Mouse (Mus musculus) left cerebral cortex, adult 9 months (tissue): ENCODE measurements around the gene Dbx2.
A peak's percentile ranks its signal among the peaks of the same experiment; 100 is the strongest.

Experiments
- DNase-seq, 2 experiments: peaks; one replicate each; pipeline ENCODE4 v3.0.0; 2022; ENCODE audit warnings: low spot score in 2 of 2

The Dbx2 gene

DNA sequence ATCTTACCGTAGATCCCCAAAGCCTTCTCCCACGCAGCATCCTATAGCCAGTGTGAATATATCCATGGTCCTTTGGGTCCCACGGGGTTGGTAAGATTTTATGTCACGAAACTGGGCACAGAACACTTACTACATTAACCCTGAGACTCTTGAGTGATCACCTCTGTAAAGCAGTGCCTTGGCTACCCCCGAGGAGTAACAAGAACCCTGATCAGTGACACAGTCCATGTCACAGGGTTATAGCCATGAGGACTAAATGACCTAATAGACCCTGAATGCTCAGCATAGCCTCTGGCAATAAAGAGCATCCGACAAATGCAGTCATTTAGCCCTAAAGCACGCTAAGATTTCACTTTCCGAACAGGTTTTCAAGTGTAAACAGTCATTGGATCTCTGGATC, 33.0 kb downstream of the Dbx2 start:
- no peak for DNase-seq

DNA sequence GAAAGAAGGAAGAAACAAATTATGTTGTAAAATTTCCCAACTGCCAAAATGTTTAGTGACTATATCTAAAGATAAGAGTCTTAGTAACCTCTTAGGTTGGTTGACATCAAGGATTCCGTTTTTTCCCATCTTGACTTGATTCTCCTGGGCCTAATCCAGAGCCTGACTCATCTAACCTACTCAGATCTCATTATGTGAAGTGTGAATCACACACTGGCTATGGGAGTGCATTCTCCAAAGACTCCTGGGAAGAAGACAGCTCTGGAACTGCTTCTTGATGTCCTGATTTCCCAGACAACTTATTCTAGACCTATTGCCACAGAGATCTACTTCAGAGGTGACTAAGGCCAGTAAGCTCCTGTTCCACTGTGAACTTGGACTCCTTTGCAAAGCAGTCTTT, 43.2 kb downstream of the Dbx2 start:
- DNase-seq = peak in 1 of 2 experiments; percentile 6

DNA sequence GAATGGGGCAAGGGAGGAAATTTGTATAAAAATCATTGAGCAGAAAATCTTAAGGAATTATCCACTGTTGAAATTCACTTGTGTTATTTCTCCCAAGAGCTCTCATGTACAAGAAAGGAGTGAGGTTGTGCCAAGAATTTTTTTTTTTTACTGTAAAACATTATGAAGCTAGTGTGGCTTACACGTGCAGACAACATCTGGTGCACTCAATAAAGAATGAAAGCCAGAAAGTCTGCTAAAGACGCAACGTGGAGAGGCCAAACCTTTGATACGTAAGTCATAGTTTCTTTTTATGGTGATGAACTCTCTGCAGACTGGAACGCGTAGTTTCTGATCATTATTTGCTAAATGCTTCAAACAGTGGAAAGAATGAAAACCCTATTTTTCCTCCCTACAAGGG, 54.6 kb downstream of the Dbx2 start:
- no peak for DNase-seq

DNA sequence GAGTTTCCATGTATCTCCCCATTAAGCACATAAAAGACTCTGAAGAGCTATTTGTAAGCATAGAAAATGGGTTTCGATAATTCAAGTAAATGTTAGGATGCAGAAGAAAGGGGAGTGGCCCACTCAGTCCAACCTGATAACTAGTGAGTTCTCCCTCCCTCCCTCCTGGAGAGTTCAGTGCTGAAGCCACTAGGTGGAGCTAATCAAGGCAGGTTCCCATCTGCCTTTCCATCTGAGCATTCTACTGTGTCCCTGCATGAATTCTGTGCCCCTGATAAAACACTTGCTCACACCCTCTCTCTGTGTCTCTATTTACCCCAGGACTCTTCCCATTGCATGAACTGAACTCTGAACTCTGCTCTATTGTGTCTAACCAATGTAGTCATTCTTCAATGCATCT, 57.1 kb downstream of the Dbx2 start:
- DNase-seq = peak in 1 of 2 experiments; percentile 15

DNA sequence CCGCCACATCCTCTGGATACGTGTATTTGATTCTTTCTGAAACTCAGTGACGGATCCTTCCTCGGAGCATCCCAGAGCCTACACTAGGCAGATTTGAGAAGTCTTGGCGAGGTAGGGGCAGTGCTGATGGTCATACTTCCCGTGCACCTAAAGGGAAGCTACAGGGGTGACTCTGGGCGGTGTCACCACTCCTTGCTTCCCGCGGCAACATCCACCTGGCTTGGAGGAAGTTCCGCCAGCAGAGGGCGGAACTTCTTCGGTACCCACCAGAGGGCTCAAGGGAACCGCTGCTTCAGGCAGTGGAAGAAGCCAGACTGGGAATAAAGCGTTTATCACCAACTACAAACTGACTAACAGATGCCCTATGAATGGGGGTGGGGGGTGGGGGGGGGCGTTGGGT, 68.9 kb downstream of the Dbx2 start:
- no peak for DNase-seq

DNA sequence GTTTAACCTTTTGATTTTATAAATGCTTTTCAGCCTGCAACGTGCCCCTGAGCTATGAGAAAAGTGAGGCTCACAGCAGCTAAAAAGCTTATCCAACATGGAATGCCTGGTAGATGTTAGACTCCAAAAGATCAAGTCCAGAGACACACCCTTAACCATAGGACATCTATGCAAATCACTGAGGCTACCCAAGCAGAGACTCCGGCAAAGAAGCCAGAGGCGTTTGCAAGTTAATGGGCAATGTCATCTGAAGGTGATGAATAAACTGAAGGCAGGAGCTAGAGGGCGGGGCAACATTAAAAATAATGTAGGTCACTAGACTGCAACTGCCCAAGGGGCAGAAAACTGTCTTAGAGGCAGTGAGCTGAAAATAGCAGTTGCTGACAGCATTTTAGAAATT, 70.9 kb downstream of the Dbx2 start:
- no peak for DNase-seq

DNA sequence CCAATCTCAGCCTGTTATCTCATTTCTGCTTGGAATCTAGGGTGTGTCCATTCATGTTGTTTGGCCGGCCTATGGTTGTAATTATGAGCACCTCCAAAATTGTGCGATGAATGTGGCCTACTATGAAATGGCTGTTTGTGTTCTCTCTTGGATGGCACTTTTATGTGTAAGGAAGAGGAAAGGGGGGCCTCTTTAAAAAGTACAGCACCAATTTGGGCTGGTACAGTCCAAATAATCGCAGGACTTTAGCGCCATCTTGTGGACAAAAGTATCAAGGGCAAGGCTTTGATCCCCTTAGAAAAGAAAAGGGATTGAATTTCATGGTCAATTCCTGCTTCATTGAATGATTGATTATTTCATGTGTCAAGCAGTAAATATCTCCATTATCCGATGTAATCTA, 81.1 kb downstream of the Dbx2 start:
- DNase-seq = peak in 1 of 2 experiments; percentile 75
